Mouse (Mus musculus) MEL (cell line): ENCODE results near the gene Grik4. TPM values are rescaled to one million over a fixed set of nuclear protein-coding genes. Genes with fewer than 3 reads are reported as not detected.

Experiments
- DNase-seq: peaks from one replicate; pipeline ENCODE4 v3.0.0; 2011; ENCODE audit warnings: low read depth, low spot score
- H3K27ac ChIP-seq: 2 replicates; pipeline ENCODE4 v1.5.1; 2012; ENCODE audit warnings: low read depth, mild to moderate bottlenecking, control low read depth, low read length, moderate library complexity; ENCODE audit not compliant: control insufficient read depth
- H3K27me3 ChIP-seq, 2 experiments: fragments of 150-350 bp in 1 of 2; sonication (generic) in 1 of 2; 2 replicates each; pipeline ENCODE4 v1.6.1; 2012; ENCODE audit warnings: low read length in 2 of 2, mild to moderate bottlenecking in 2 of 2, improper control_type of control experiment in 1 of 2, moderate library complexity in 1 of 2; ENCODE audit not compliant: insufficient read depth in 2 of 2, control insufficient read depth in 1 of 2
- H3K36me3 ChIP-seq, 2 experiments: 2 replicates each; pipeline ENCODE4 v1.6.1; 2012 to 2014; ENCODE audit warnings: low read length in 2 of 2, improper control_type of control experiment in 1 of 2, inconsistent platforms in 1 of 2, mild to moderate bottlenecking in 1 of 2; ENCODE audit not compliant: insufficient read depth in 2 of 2, control insufficient read depth in 1 of 2
- H3K4me1 ChIP-seq, 2 experiments: fragments of 150-350 bp in 1 of 2; sonication (generic) in 1 of 2; 2 replicates each; pipeline ENCODE4 v1.6.1; 2012; ENCODE audit warnings: low read length in 2 of 2, improper control_type of control experiment in 1 of 2, mild to moderate bottlenecking in 1 of 2; ENCODE audit not compliant: insufficient read depth in 2 of 2, control insufficient read depth in 1 of 2
- H3K4me3 ChIP-seq, 2 experiments: fragments of 150-350 bp in 1 of 2; sonication (generic) in 1 of 2; 2 replicates each; pipeline ENCODE4 v1.5.1; 2012; ENCODE audit warnings: low read depth in 2 of 2, low read length in 2 of 2, mild to moderate bottlenecking in 2 of 2, moderate library complexity in 2 of 2, control low read depth in 1 of 2, improper control_type of control experiment in 1 of 2; ENCODE audit not compliant: control insufficient read depth in 1 of 2, insufficient read depth in 1 of 2
- H3K79me2 ChIP-seq: 2 replicates; pipeline ENCODE4 v1.6.1; 2012; ENCODE audit warnings: mild to moderate bottlenecking, low read length, moderate library complexity; ENCODE audit not compliant: control insufficient read depth, poor library complexity, insufficient read depth
- H3K9ac ChIP-seq: 2 replicates; pipeline ENCODE4 v1.6.1; 2012; ENCODE audit warnings: low read depth, mild to moderate bottlenecking, control low read depth, low read length, moderate library complexity; ENCODE audit not compliant: control insufficient read depth, poor library complexity, severe bottlenecking
- H3K9me3 ChIP-seq: fragments of 150-350 bp; sonication (generic); replicated peaks from 2 replicates; pipeline ENCODE4 v1.6.1; 2012; ENCODE audit warnings: mild to moderate bottlenecking, low read length, improper control_type of control experiment, moderate library complexity; ENCODE audit not compliant: insufficient read depth
- CTCF ChIP-seq, 3 experiments: IDR thresholded peaks in 2 of 3; conservative IDR thresholded peaks in 1 of 3; 2 replicates each; pipeline ENCODE4 v1.5.1; 2011 to 2012; ENCODE audit warnings: low read length in 3 of 3, low read depth in 2 of 3, mild to moderate bottlenecking in 2 of 3, improper control_type of control experiment in 1 of 3, inconsistent platforms in 1 of 3, mixed read lengths in 1 of 3, moderate library complexity in 1 of 3; ENCODE audit not compliant: control insufficient read depth in 1 of 3, insufficient read depth in 1 of 3, poor library complexity in 1 of 3, severe bottlenecking in 1 of 3
- GABPA ChIP-seq: IDR thresholded peaks from 2 replicates; pipeline ENCODE4 v1.6.1; 2012; ENCODE audit warnings: low read depth, mild to moderate bottlenecking, inconsistent platforms, low read length, improper control_type of control experiment, moderate library complexity
- JUND ChIP-seq: IDR thresholded peaks from 2 replicates; pipeline ENCODE4 v1.6.1; 2011; ENCODE audit warnings: low read depth, mild to moderate bottlenecking, improper control_type of control experiment, low read length
- MAX ChIP-seq: IDR thresholded peaks from 2 replicates; pipeline ENCODE4 v1.6.1; 2011; ENCODE audit warnings: low read length, improper control_type of control experiment
- MAZ ChIP-seq: IDR thresholded peaks from 2 replicates; pipeline ENCODE4 v1.6.1; 2012; ENCODE audit warnings: low read depth, mild to moderate bottlenecking, inconsistent platforms, low read length, improper control_type of control experiment
- MEF2A ChIP-seq: IDR thresholded peaks from 2 replicates; pipeline ENCODE4 v1.6.1; 2014; ENCODE audit warnings: low read depth, mild to moderate bottlenecking, inconsistent platforms, low read length, improper control_type of control experiment; ENCODE audit not compliant: poor library complexity, insufficient replicate concordance, severe bottlenecking; ENCODE audit errors: extremely low read depth
- MXI1 ChIP-seq: IDR thresholded peaks from 2 replicates; pipeline ENCODE4 v1.6.1; 2011; ENCODE audit warnings: mild to moderate bottlenecking, low read depth, low read length, improper control_type of control experiment
- MYB ChIP-seq: IDR thresholded peaks from 2 replicates; pipeline ENCODE4 v1.6.1; 2011; ENCODE audit warnings: mild to moderate bottlenecking, low read depth, low read length, improper control_type of control experiment
- MYC ChIP-seq: IDR thresholded peaks from 2 replicates; pipeline ENCODE4 v1.6.1; 2011; ENCODE audit warnings: low read depth, mild to moderate bottlenecking, low read length, improper control_type of control experiment, moderate library complexity
- POLR2A ChIP-seq, 2 experiments: IDR thresholded peaks; 2 replicates each; pipeline ENCODE4 v1.6.1; 2011 to 2012; ENCODE audit warnings: low read length in 2 of 2, mild to moderate bottlenecking in 2 of 2, control low read depth in 1 of 2, improper control_type of control experiment in 1 of 2, low read depth in 1 of 2, moderate library complexity in 1 of 2; ENCODE audit not compliant: control insufficient read depth in 1 of 2, insufficient read depth in 1 of 2, poor library complexity in 1 of 2
- POLR2AphosphoS2 ChIP-seq: IDR thresholded peaks from 2 replicates; pipeline ENCODE4 v1.6.1; 2011; ENCODE audit warnings: low read length, improper control_type of control experiment
- RAD21 ChIP-seq: IDR thresholded peaks from 2 replicates; pipeline ENCODE4 v1.6.1; 2011; ENCODE audit warnings: mild to moderate bottlenecking, low read depth, low read length, improper control_type of control experiment
- SIN3A ChIP-seq: IDR thresholded peaks from 2 replicates; pipeline ENCODE4 v1.6.1; 2012; ENCODE audit warnings: low read length, improper control_type of control experiment, inconsistent platforms
- SMC3 ChIP-seq: IDR thresholded peaks from 2 replicates; pipeline ENCODE4 v1.6.1; 2011; ENCODE audit warnings: low read depth, low read length, improper control_type of control experiment
- TAL1 ChIP-seq: IDR thresholded peaks from 2 replicates; pipeline ENCODE4 v1.6.1; 2012; ENCODE audit warnings: mild to moderate bottlenecking, inconsistent platforms, low read length, moderate library complexity, mixed read lengths
- TBP ChIP-seq: IDR thresholded peaks from 2 replicates; pipeline ENCODE4 v1.8.0; 2011; ENCODE audit warnings: low read depth, low read length, improper control_type of control experiment
- TCF12 ChIP-seq: IDR thresholded peaks from 2 replicates; pipeline ENCODE4 v1.6.1; 2014; ENCODE audit warnings: low read depth, mild to moderate bottlenecking, inconsistent platforms, low read length, improper control_type of control experiment, moderate library complexity
- USF2 ChIP-seq, 2 experiments: IDR thresholded peaks; 2 replicates each; pipeline ENCODE4 v1.6.1; 2011 to 2012; ENCODE audit warnings: improper control_type of control experiment in 2 of 2, low read length in 2 of 2, borderline replicate concordance in 1 of 2, inconsistent platforms in 1 of 2, low read depth in 1 of 2, mild to moderate bottlenecking in 1 of 2; ENCODE audit not compliant: insufficient read depth in 1 of 2
- polyA plus RNA-seq, 2 experiments: library from polyadenylated mRNA; stranded (reverse) in 1 of 2; unstranded in 1 of 2; fragments of >175 nt in 1 of 2; fragments of >200 nt in 1 of 2; gene quantifications; 2 replicates each; pipeline versions ENCODE4 v1.2.1 to v1.2.4; 2012; ENCODE audit warnings: low replicate concordance in 2 of 2, low read depth in 1 of 2; ENCODE audit not compliant: insufficient read length in 2 of 2, insufficient read depth in 1 of 2, missing spikeins in 1 of 2
- total RNA-seq: library from RNA; depleted of rRNA; stranded (reverse); fragments of 300-350 nt; gene quantifications from 2 replicates; pipeline ENCODE4 v1.2.3, GENCODE M21; 2012

The Grik4 gene
- total and polyA plus RNA-seq, 3 experiments, result 0.17 TPM; not detected in 2

- Histone ChIP-seq H3K27ac (no peak overlapping the region), H3K79me2 (no peaks in the 10 kb centered on the region), H3K9ac (no peak overlapping the region), H3K27me3 (no peaks in the 10 kb centered on the region), H3K4me3 (no peak overlapping the region), H3K9me3 (no peaks in the 10 kb centered on the region), H3K4me1 (no peaks in the 10 kb centered on the region), H3K36me3 (no peaks in the 10 kb centered on the region)
- no peak for DNase-seq
- TF ChIP-seq SIN3A (no peak), GABPA (no peak), JUND (no peak), MAZ (no peak), MXI1 (no peak), RAD21 (no peak), POLR2AphosphoS2 (no peak)
Measured at GRCm38 (mm10) chr9:42792381-42792780, 151.9 kb downstream of the Grik4 start.

GRCm38 (mm10) chr9:42791779-42792178, 152.5 kb downstream of the Grik4 start:
- no peaks in the 10 kb centered on the region for H3K27me3 ChIP-seq
- H3K9ac ChIP-seq, result no peak overlapping the region
- no peak overlapping the region for H3K4me3 ChIP-seq
- H3K9me3 ChIP-seq, result no peaks in the 10 kb centered on the region
- H3K79me2 ChIP-seq, result no peaks in the 10 kb centered on the region
- no peaks in the 10 kb centered on the region for H3K36me3 ChIP-seq
- no peak overlapping the region for H3K27ac ChIP-seq
- no peaks in the 10 kb centered on the region for H3K4me1 ChIP-seq
- no peak for TF ChIP-seq MYC
- TF ChIP-seq, all 39 proteins: peak for 0
- no peak for DNase-seq

GRCm38 (mm10) chr9:42791346-42791745, 152.9 kb downstream of the Grik4 start:
- H3K27me3 ChIP-seq, result no peaks in the 10 kb centered on the region
- H3K9ac ChIP-seq, result no peak overlapping the region
- no peaks in the 10 kb centered on the region for H3K4me1 ChIP-seq
- H3K27ac ChIP-seq, result no peak overlapping the region
- H3K4me3 ChIP-seq, result no peak overlapping the region
- H3K36me3 ChIP-seq, result no peaks in the 10 kb centered on the region
- no peaks in the 10 kb centered on the region for H3K9me3 ChIP-seq
- TF ChIP-seq MAX (no peak), POLR2A (IDR thresholded peaks at IDR 0.05; ENCODE audit: control insufficient read depth in 1 of 2, insufficient read depth in 1 of 2, low read depth in 1 of 2, low read length in 2 of 2, poor library complexity in 1 of 2) (no peak)
- no peak for DNase-seq
- no peaks in the 10 kb centered on the region for H3K79me2 ChIP-seq

- H3K36me3 ChIP-seq, result no peaks in the 10 kb centered on the region
- DNase-seq, result no peak
- TF ChIP-seq TBP, result no peak
- no peak for TF ChIP-seq MEF2A
- no peak for TF ChIP-seq SIN3A
- no peak for TF ChIP-seq MAX
- TF ChIP-seq GABPA, result no peak
- TF ChIP-seq SMC3, result no peak
- TF ChIP-seq POLR2AphosphoS2, result no peak
- no peak for TF ChIP-seq MYB
- no peak for TF ChIP-seq TCF12
- TF ChIP-seq TAL1, result no peak
- TF ChIP-seq CTCF (IDR thresholded peaks at IDR 0.05 in 2 of 3, conservative IDR thresholded peaks at IDR 0.05 in 1 of 3; ENCODE audit: control insufficient read depth in 1 of 3, insufficient read depth in 1 of 3, low read depth in 2 of 3, low read length in 3 of 3, poor library complexity in 1 of 3, severe bottlenecking in 1 of 3), result no peak
- no peak for TF ChIP-seq USF2 (IDR thresholded peaks at IDR 0.05; ENCODE audit: borderline replicate concordance in 1 of 2, insufficient read depth in 1 of 2, low read depth in 1 of 2, low read length in 2 of 2)
- no peak for TF ChIP-seq POLR2A (IDR thresholded peaks at IDR 0.05; ENCODE audit: control insufficient read depth in 1 of 2, insufficient read depth in 1 of 2, low read depth in 1 of 2, low read length in 2 of 2, poor library complexity in 1 of 2)
- no peak for TF ChIP-seq MAZ
- TF ChIP-seq, all 39 proteins: peak for 0
- Histone ChIP-seq H3K9me3 (no peaks in the 10 kb centered on the region), H3K27me3 (no peaks in the 10 kb centered on the region), H3K4me3 (no peak overlapping the region), H3K4me1 (no peaks in the 10 kb centered on the region), H3K27ac (no peak overlapping the region), H3K9ac (no peak overlapping the region), H3K79me2 (no peaks in the 10 kb centered on the region)
Measured at GRCm38 (mm10) chr9:42788471-42788870, 155.8 kb downstream of the Grik4 start.
